ENCODE assay signal across 18 mouse cellular contexts in the genomic region with DNA sequence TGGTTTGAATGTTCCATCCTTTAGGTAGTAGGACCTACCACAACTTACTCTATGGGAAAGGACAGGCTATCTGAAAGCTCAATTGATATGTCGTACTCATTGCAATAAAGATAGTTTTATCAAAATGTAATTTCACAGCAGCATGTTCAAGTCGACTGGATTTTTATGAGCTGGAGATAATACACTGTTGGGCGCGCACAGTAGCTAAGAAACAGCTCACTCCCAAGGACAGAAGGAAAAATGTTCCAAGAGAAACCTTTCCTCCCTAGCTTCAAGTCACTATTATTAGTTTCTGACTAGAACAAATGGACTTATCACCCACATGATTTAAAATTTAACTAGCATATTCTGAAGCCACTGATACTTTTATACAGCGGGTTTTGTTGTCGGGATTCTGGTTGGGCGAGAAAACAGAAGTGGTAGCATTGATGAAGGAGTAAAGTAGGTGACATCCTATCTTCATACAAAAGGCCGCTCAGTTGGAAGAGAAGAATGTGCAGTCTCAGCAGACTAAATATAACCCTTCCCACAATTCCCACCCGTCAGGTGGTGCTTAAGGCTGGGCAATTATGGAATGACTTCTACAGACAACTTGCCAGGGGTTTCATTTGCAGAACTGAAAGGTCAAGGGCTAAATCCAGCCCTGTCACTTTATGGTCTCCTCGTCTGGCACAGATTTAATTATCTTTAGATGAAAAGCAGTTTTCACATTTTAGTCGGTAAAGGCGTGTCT. TPM values are rescaled to one million over a fixed set of nuclear protein-coding genes. Genes with fewer than 3 reads are reported as not detected.
DNase-seq lines count a peak whose midpoint lies in the region; ATAC-seq lines count a peak whose summit lies in the region.
"Had no signal": no experiment of that assay in that cellular context is flagged by ENCODE, and none has a peak within 500 bp of the region (broad histone marks: within the 10 kb centered on the region; RNA-seq: fewer than 3 reads in every experiment).

No protein-coding gene starts in this region.

- H3K4me2 ChIP-seq in limb, embryonic 13.5 days (replicated peaks) = no peak overlapping the region
- no peak overlapping the region for H3K4me2 ChIP-seq in heart, embryonic 12.5 days
- peak overlapping the region; percentile 6; the same call in 1 of the 2 replicates for H3K4me2 ChIP-seq in intestine, embryonic 14.5 days (ENCODE audit: low read length)
- no peak overlapping the region for H3K4me2 ChIP-seq in stomach, embryonic 16.5 days (ENCODE audit: low read depth, low read length)
- H3K4me2 ChIP-seq: neural tube, embryonic 15.5 days had no signal

- no peaks in the 10 kb centered on the region for H3K27me3 ChIP-seq in limb, embryonic 13.5 days
- H3K27me3 ChIP-seq in limb, embryonic 10.5 days (ENCODE audit: low read depth, poor library complexity, severe bottlenecking) = no peaks in the 10 kb centered on the region
- no peaks in the 10 kb centered on the region for H3K27me3 ChIP-seq in heart, embryonic 12.5 days (replicated peaks)
- H3K27me3 ChIP-seq in intestine, embryonic 14.5 days (replicated peaks; ENCODE audit: control insufficient read depth, insufficient read depth, low read length) = no peaks in the 10 kb centered on the region
- H3K27me3 ChIP-seq in stomach, embryonic 16.5 days (ENCODE audit: control insufficient read depth, insufficient read depth, low read length) = no peaks in the 10 kb centered on the region
- H3K27me3 ChIP-seq: CH12.LX; neural tube, embryonic 15.5 days had no signal

- H3K9ac ChIP-seq in limb, embryonic 13.5 days = no peak overlapping the region
- no peak overlapping the region for H3K9ac ChIP-seq in heart, embryonic 12.5 days
- H3K9ac ChIP-seq in intestine, embryonic 14.5 days (ENCODE audit: low read length) = no peak overlapping the region
- no peak overlapping the region for H3K9ac ChIP-seq in stomach, embryonic 16.5 days (ENCODE audit: low read length)
- H3K9ac ChIP-seq: forebrain, postnatal 0 days; neural tube, embryonic 15.5 days had no signal

- no peak for DNase-seq in limb, embryonic 10.5 days (ENCODE audit: low spot score)
- DNase-seq in intestine, embryonic 14.5 days (ENCODE audit: low spot score) = no peak
- no peak for DNase-seq in urinary bladder, adult 18-20 months (ENCODE audit: low spot score in 2 of 2)
- DNase-seq in urinary bladder, postnatal 36 days (ENCODE audit: low spot score in 2 of 2) = no peak
- DNase-seq: cerebellum, adult 18-20 months; forebrain, postnatal 0 days; kidney, adult 18-20 months; kidney, postnatal 4 days; liver; lung, adult 2 months; right cerebral cortex, adult 18-20 months; thymus, adult 2 months had no signal

- 0 out of 2 replicates have a peak, but pooled peaks cover 13% of the 10 kb centered on the region for H3K4me1 ChIP-seq in limb, embryonic 13.5 days
- H3K4me1 ChIP-seq in limb, embryonic 10.5 days = peaks cover 24% of the 10 kb centered on the region
- peaks cover 21% of the 10 kb centered on the region for H3K4me1 ChIP-seq in heart, embryonic 12.5 days (replicated peaks)
- H3K4me1 ChIP-seq in intestine, embryonic 14.5 days (replicated peaks; ENCODE audit: control insufficient read depth, insufficient read depth, low read length) = no peaks in the 10 kb centered on the region
- no peaks in the 10 kb centered on the region for H3K4me1 ChIP-seq in stomach, embryonic 16.5 days (ENCODE audit: control insufficient read depth, insufficient read depth, low read length)
- H3K4me1 ChIP-seq: neural tube, embryonic 15.5 days had no signal

- ATAC-seq in limb, embryonic 13.5 days (ENCODE audit: low FRiP score, low read depth) = 0 out of 2 replicates have a peak, but pooled peaks have one; percentile 45
- no peak for ATAC-seq in heart, embryonic 12.5 days (ENCODE audit: insufficient number of reproducible peaks, low FRiP score)
- ATAC-seq in intestine, embryonic 14.5 days (replicated peaks; ENCODE audit: low FRiP score, low TSS enrichment, low read depth) = 0 out of 2 replicates have a peak, but pooled peaks have one; percentile 60
- ATAC-seq in stomach, embryonic 16.5 days (ENCODE audit: insufficient read depth, low FRiP score) = peak; percentile 21; the same call in 1 of the 2 replicates
- ATAC-seq: forebrain, postnatal 0 days had no signal

- WGBS in limb, embryonic 13.5 days = 59% methylated on average over 12 of the region's 12 CpGs
- WGBS in limb, embryonic 10.5 days = 69% methylated on average over 12 of the region's 12 CpGs
- WGBS in heart, embryonic 12.5 days = 48% methylated on average over 12 of the region's 12 CpGs
- 60% methylated on average over 12 of the region's 12 CpGs for WGBS in intestine, embryonic 14.5 days
- WGBS in stomach, embryonic 16.5 days = 59% methylated on average over 12 of the region's 12 CpGs

- no peaks in the 10 kb centered on the region for H3K36me3 ChIP-seq in limb, embryonic 13.5 days
- H3K36me3 ChIP-seq in limb, embryonic 10.5 days = no peaks in the 10 kb centered on the region
- no peaks in the 10 kb centered on the region for H3K36me3 ChIP-seq in heart, embryonic 12.5 days
- H3K36me3 ChIP-seq in intestine, embryonic 14.5 days (ENCODE audit: control insufficient read depth, insufficient read depth, low read length) = no peaks in the 10 kb centered on the region
- no peaks in the 10 kb centered on the region for H3K36me3 ChIP-seq in stomach, embryonic 16.5 days (ENCODE audit: control insufficient read depth, insufficient read depth, low read length)
- H3K36me3 ChIP-seq: hindbrain, embryonic 10.5 days; neural tube, embryonic 15.5 days had no signal

- H3K9me3 ChIP-seq in limb, embryonic 13.5 days = no peaks in the 10 kb centered on the region
- H3K9me3 ChIP-seq in limb, embryonic 10.5 days (replicated peaks) = no peaks in the 10 kb centered on the region
- H3K9me3 ChIP-seq in heart, embryonic 12.5 days (replicated peaks) = no peaks in the 10 kb centered on the region
- no peaks in the 10 kb centered on the region for H3K9me3 ChIP-seq in intestine, embryonic 14.5 days (ENCODE audit: control insufficient read depth, low read length)
- H3K9me3 ChIP-seq in stomach, embryonic 16.5 days (replicated peaks; ENCODE audit: control insufficient read depth, low read length) = no peaks in the 10 kb centered on the region
- H3K9me3 ChIP-seq: hindbrain, embryonic 10.5 days; neural tube, embryonic 15.5 days had no signal

- H3K4me3 ChIP-seq in limb, embryonic 13.5 days = no peak overlapping the region
- H3K4me3 ChIP-seq in limb, embryonic 10.5 days = no peak overlapping the region
- H3K4me3 ChIP-seq in heart, embryonic 12.5 days = no peak overlapping the region
- no peak overlapping the region for H3K4me3 ChIP-seq in intestine, embryonic 14.5 days (ENCODE audit: low read depth, low read length)
- H3K4me3 ChIP-seq in stomach, embryonic 16.5 days (replicated peaks; ENCODE audit: low read length) = no peak overlapping the region
- H3K4me3 ChIP-seq: hindbrain, embryonic 10.5 days; neural tube, embryonic 15.5 days had no signal

- no peak overlapping the region for H3K27ac ChIP-seq in limb, embryonic 13.5 days
- no peak overlapping the region for H3K27ac ChIP-seq in limb, embryonic 10.5 days
- H3K27ac ChIP-seq in heart, embryonic 12.5 days (ENCODE audit: poor library complexity, severe bottlenecking) = peak overlapping the region; percentile 56
- H3K27ac ChIP-seq in intestine, embryonic 14.5 days (ENCODE audit: low read depth) = no peak overlapping the region
- H3K27ac ChIP-seq in stomach, embryonic 16.5 days (ENCODE audit: low read length) = no peak overlapping the region
- H3K27ac ChIP-seq: hindbrain, embryonic 10.5 days; neural tube, embryonic 15.5 days had no signal

RNA-seq across cellular contexts. Expression of gene Myl1, which starts 5.4 kb away (rescaled TPM):
- 383 and 390 TPM in 2 replicates for polyA plus RNA-seq in limb, embryonic 13.5 days (2015; fragmentation: Nextera tagmentation; extraction: Ambion mirVana)
- 0.74 and 5.4 TPM in 2 replicates for polyA plus RNA-seq in limb, embryonic 10.5 days (2016; fragmentation: Nextera tagmentation; extraction: Ambion mirVana)
- polyA plus RNA-seq in heart, embryonic 12.5 days (2016; fragmentation: Nextera tagmentation; extraction: Ambion mirVana) = 492 and 517 TPM in 2 replicates
- 13.0 and 14.7 TPM in 2 replicates for polyA plus RNA-seq in intestine, embryonic 14.5 days (2014; fragmentation: Nextera tagmentation; extraction: Ambion mirVana)
- polyA plus RNA-seq in stomach, embryonic 16.5 days (2015; fragmentation: Nextera tagmentation; extraction: Ambion mirVana) = 20.9 and 498 TPM in 2 replicates
